Mouse (Mus musculus): ENCODE measurements at regions not wholly inside any gene's neighbourhood (a gene's known extent, or its start where the extent isn't known, plus 50 kb on each side); places are given as distances from the start of the nearest gene placed in this dataset.
A peak's percentile ranks its signal among the peaks of the same experiment; 100 is the strongest.

- H3K4me1 ChIP-seq (ENCODE audit: control insufficient read depth, insufficient read depth, low read length) = no peaks in the 10 kb centered on the region
- peak; percentile 78 for DNase-seq
- H3K36me3 ChIP-seq (ENCODE audit: control insufficient read depth, insufficient read depth, low read length) = no peaks in the 10 kb centered on the region
- no peak overlapping the region for H3K4me3 ChIP-seq (ENCODE audit: insufficient read depth, low read depth, low read length)
- TF ChIP-seq CTCF (conservative IDR thresholded peaks at IDR 0.05; ENCODE audit: insufficient read depth, insufficient read length, low read depth, low read length) = no peak
- TF ChIP-seq POLR2A (IDR thresholded peaks at IDR 0.05; ENCODE audit: low read depth, low read length) = no peak
- no peak overlapping the region for H3K27ac ChIP-seq (ENCODE audit: insufficient read depth, low read depth, low read length)
- 51% methylated on average over 2 of the region's 2 CpGs for WGBS
- no peaks in the 10 kb centered on the region for H3K27me3 ChIP-seq (replicated peaks; ENCODE audit: control insufficient read depth, insufficient read depth, low read length)
These were observed 54.4 kb upstream of the Calm2 start for GRCm38 (mm10) chr17:87501098-87501497.

- Histone ChIP-seq H3K36me3 (ENCODE audit: control insufficient read depth, insufficient read depth, low read length) (no peaks in the 10 kb centered on the region), H3K27ac (ENCODE audit: insufficient read depth, low read depth, low read length) (no peak overlapping the region), H3K4me1 (ENCODE audit: control insufficient read depth, insufficient read depth, low read length) (no peaks in the 10 kb centered on the region), H3K4me3 (ENCODE audit: insufficient read depth, low read depth, low read length) (no peak overlapping the region), H3K27me3 (replicated peaks; ENCODE audit: control insufficient read depth, insufficient read depth, low read length) (no peaks in the 10 kb centered on the region)
- WGBS = 58% methylated on average over 10 of the region's 10 CpGs
- DNase-seq = no peak
- TF ChIP-seq CTCF (conservative IDR thresholded peaks at IDR 0.05; ENCODE audit: insufficient read depth, insufficient read length, low read depth, low read length) (no peak), POLR2A (IDR thresholded peaks at IDR 0.05; ENCODE audit: low read depth, low read length) (no peak)
These were observed 55.1 kb upstream of the Calm2 start for GRCm38 (mm10) chr17:87501687-87502387.

GRCm38 (mm10) chr17:87502388-87503369 is 55.9 kb upstream of the Calm2 start:
- Histone ChIP-seq H3K4me3 (ENCODE audit: insufficient read depth, low read depth, low read length) (no peak overlapping the region), H3K36me3 (ENCODE audit: control insufficient read depth, insufficient read depth, low read length) (no peaks in the 10 kb centered on the region), H3K27me3 (replicated peaks; ENCODE audit: control insufficient read depth, insufficient read depth, low read length) (no peaks in the 10 kb centered on the region), H3K27ac (ENCODE audit: insufficient read depth, low read depth, low read length) (no peak overlapping the region), H3K4me1 (ENCODE audit: control insufficient read depth, insufficient read depth, low read length) (no peaks in the 10 kb centered on the region)
- DNase-seq = no peak
- WGBS = 30% methylated on average over 14 of the region's 14 CpGs
- TF ChIP-seq CTCF (conservative IDR thresholded peaks at IDR 0.05; ENCODE audit: insufficient read depth, insufficient read length, low read depth, low read length) = no peak
- no peak for TF ChIP-seq POLR2A (IDR thresholded peaks at IDR 0.05; ENCODE audit: low read depth, low read length)

GRCm38 (mm10) chr17:87503491-87503890 is 56.8 kb upstream of the Calm2 start:
- Histone ChIP-seq H3K4me1 (ENCODE audit: control insufficient read depth, insufficient read depth, low read length) (no peaks in the 10 kb centered on the region), H3K4me3 (ENCODE audit: insufficient read depth, low read depth, low read length) (no peak overlapping the region), H3K36me3 (ENCODE audit: control insufficient read depth, insufficient read depth, low read length) (no peaks in the 10 kb centered on the region), H3K27me3 (replicated peaks; ENCODE audit: control insufficient read depth, insufficient read depth, low read length) (no peaks in the 10 kb centered on the region), H3K27ac (ENCODE audit: insufficient read depth, low read depth, low read length) (no peak overlapping the region)
- WGBS = 94% methylated on average over 5 of the region's 5 CpGs
- no peak for DNase-seq
- no peak for TF ChIP-seq POLR2A (IDR thresholded peaks at IDR 0.05; ENCODE audit: low read depth, low read length)

GRCm38 (mm10) chr17:87504960-87505681 is 58.4 kb upstream of the Calm2 start:
- DNase-seq = no peak
- H3K36me3 ChIP-seq (ENCODE audit: control insufficient read depth, insufficient read depth, low read length) = no peaks in the 10 kb centered on the region
- H3K4me1 ChIP-seq (ENCODE audit: control insufficient read depth, insufficient read depth, low read length) = no peaks in the 10 kb centered on the region
- H3K27ac ChIP-seq (ENCODE audit: insufficient read depth, low read depth, low read length) = no peak overlapping the region
- H3K27me3 ChIP-seq (replicated peaks; ENCODE audit: control insufficient read depth, insufficient read depth, low read length) = no peaks in the 10 kb centered on the region
- 70% methylated on average over 5 of the region's 5 CpGs for WGBS
- H3K4me3 ChIP-seq (ENCODE audit: insufficient read depth, low read depth, low read length) = no peak overlapping the region
- no peak for TF ChIP-seq CTCF (conservative IDR thresholded peaks at IDR 0.05; ENCODE audit: insufficient read depth, insufficient read length, low read depth, low read length)
- TF ChIP-seq POLR2A (IDR thresholded peaks at IDR 0.05; ENCODE audit: low read depth, low read length) = no peak

GRCm38 (mm10) chr17:87507848-87508247 is 61.1 kb upstream of the Calm2 start:
- H3K27ac ChIP-seq (ENCODE audit: insufficient read depth, low read depth, low read length) = no peak overlapping the region
- TF ChIP-seq CTCF (conservative IDR thresholded peaks at IDR 0.05; ENCODE audit: insufficient read depth, insufficient read length, low read depth, low read length) (no peak), POLR2A (IDR thresholded peaks at IDR 0.05; ENCODE audit: low read depth, low read length) (no peak)
- no peaks in the 10 kb centered on the region for H3K4me1 ChIP-seq (ENCODE audit: control insufficient read depth, insufficient read depth, low read length)
- H3K36me3 ChIP-seq (ENCODE audit: control insufficient read depth, insufficient read depth, low read length) = no peaks in the 10 kb centered on the region
- WGBS = 68% methylated on average over 8 of the region's 8 CpGs
- no peak overlapping the region for H3K4me3 ChIP-seq (ENCODE audit: insufficient read depth, low read depth, low read length)
- DNase-seq = no peak
- H3K27me3 ChIP-seq (replicated peaks; ENCODE audit: control insufficient read depth, insufficient read depth, low read length) = no peaks in the 10 kb centered on the region
